Mouse (Mus musculus): ENCODE results near the gene Ankrd39. TPM values are rescaled to one million over a fixed set of nuclear protein-coding genes. Genes with fewer than 3 reads are reported as not detected.
A peak's percentile ranks its signal among the peaks of the same experiment; 100 is the strongest.

Ankrd39 gene
- 10 to 100 TPM; 11.9 to 15.8 TPM for total RNA-seq (2021)

GRCm38 (mm10) chr1:36546888-36547471, at the start of gene Ankrd39:
Ankrd39 (minus strand) TSS chr1:36547445.
- DNase-seq (ENCODE audit: low spot score in 2 of 2): peak; percentile 95 to 97
- intact Hi-C loops (cut with DNase I): loop anchor here (1.0 to 2.0 kb wide), 2 partner anchors 88 to 138 kb away; no protein-coding TSS in a partner anchor

DNA sequence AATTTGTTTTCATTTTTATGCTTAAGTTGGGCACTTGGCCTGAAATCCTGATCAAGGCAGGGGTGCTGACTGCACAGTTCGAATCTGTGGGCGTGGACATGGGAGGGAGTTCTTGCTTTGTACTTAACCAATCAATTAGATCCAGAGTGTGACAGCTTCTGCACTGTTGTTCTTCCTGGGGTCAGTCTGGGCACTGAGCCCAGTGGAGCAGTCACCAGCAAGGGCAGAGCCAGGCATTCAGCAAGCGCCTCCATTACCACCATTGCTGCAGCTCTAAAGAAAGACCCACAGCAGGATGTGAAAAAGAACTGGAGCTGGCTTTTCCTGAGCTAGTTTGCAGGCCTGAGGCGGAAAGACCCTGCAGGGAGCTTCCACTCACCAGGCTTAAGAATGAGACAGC, 48.9 kb upstream of the Ankrd39 start:
- DNase-seq (ENCODE audit: low spot score in 2 of 2): no peak
- intact Hi-C loops (cut with DNase I): no loop called here

DNA sequence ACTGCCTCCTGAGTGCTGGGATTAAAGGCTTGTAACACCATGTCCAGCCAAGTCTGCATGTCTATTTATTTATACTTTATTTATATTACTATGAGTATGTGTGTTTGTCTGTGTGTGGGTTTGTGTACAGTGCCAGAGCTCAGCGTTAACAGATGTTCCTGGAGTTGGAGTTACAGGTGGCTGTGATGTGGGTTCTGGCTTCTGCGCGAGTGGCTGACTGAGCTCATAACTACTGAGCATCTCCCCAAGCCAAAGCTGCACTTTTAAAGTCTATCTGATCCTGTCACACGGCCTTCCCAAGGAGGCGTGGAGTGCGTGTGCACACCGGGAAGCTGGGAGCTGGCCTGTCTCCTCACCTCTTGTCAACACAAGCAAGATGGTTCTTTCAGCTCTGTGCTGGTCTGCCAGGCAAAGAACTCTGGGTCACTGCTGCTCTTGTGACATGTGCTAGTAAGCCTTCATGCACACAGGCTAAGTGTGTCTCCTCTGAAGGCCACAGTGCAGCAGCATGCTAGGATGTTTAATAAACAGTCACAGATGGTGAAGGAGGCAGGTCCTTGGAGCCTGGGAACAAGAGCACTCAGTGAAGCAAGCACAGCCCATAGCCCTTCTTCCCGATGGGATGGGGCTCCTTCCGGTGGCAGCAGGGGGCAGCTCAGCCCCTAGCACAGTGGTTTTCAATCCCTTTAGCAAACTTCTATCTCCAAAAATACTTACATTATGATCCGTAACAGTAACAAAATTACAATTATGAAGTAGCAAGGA, 48.1 kb upstream of the Ankrd39 start:
- intact Hi-C loops (cut with DNase I): no loop called here
- no peak for DNase-seq (ENCODE audit: low spot score in 2 of 2)

DNA sequence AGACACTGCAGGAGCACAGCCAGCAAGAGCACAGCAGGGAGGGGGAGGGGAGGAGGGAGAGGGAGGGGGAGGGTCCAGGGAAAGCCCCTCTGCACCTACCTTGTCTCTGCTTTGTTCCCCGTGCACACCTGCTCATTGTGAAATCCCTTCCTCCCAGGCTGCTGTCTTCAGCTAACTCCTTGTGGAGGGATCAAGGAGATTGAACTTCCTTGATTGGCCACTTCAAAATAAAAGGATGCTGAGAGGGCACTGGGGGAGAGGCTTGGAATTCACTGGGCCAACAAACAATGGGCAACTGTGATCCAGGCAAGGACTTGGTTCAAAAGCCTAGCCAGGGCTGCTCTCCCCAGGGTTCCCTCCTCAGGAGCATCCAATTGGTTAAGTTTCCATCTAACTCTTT, 45.9 kb upstream of the Ankrd39 start:
- intact Hi-C loops (cut with DNase I): no loop called here
- DNase-seq (ENCODE audit: low spot score in 2 of 2): no peak

DNA sequence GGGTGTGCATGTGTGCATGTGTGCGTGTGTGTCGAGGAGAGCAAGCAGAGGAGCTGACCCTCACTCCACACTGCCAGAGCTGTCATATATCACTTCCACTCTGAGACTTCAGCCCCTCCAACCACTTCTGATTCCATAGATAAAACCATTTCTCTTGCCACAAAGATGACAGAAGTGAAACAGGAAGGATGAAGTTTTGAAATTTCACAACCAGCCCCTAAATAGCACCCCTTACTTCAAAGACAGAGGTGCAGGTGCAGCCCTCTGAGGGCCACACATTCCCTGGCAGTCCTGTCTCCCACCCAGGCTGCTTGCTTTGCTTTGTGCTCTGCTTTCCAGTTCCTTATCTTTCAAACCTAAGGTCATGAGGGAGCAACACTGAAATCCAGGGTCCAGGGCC, 44.2 kb upstream of the Ankrd39 start:
- DNase-seq (ENCODE audit: low spot score in 2 of 2): no peak
- intact Hi-C loops (cut with DNase I): no loop called here

GRCm38 (mm10) chr1:36590664-36591063, 43.4 kb upstream of the Ankrd39 start:
- no peak for DNase-seq (ENCODE audit: low spot score in 2 of 2)
- intact Hi-C loops (cut with DNase I): no loop called here

DNA sequence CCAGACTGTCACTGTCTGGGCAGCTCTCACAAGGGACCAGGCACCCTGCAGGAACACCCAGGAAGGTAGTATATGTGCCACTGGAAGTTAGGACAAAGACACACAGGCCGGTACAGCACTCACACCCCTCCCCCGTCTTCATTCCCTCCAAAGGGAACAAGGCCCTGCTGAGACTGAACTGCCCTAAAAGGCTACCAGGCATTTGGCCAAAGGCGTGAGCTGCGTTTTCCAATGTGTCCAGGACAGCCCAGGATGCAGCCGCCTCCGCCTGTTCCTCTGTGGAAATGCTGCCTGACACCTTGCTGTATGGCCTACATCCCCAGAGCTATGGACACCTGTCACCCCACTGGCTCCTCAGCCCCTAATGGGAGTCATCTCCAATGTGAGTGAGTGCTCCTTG, 42.2 kb upstream of the Ankrd39 start:
- DNase-seq (ENCODE audit: low spot score in 2 of 2): no peak
- intact Hi-C loops (cut with DNase I): no loop called here

DNA sequence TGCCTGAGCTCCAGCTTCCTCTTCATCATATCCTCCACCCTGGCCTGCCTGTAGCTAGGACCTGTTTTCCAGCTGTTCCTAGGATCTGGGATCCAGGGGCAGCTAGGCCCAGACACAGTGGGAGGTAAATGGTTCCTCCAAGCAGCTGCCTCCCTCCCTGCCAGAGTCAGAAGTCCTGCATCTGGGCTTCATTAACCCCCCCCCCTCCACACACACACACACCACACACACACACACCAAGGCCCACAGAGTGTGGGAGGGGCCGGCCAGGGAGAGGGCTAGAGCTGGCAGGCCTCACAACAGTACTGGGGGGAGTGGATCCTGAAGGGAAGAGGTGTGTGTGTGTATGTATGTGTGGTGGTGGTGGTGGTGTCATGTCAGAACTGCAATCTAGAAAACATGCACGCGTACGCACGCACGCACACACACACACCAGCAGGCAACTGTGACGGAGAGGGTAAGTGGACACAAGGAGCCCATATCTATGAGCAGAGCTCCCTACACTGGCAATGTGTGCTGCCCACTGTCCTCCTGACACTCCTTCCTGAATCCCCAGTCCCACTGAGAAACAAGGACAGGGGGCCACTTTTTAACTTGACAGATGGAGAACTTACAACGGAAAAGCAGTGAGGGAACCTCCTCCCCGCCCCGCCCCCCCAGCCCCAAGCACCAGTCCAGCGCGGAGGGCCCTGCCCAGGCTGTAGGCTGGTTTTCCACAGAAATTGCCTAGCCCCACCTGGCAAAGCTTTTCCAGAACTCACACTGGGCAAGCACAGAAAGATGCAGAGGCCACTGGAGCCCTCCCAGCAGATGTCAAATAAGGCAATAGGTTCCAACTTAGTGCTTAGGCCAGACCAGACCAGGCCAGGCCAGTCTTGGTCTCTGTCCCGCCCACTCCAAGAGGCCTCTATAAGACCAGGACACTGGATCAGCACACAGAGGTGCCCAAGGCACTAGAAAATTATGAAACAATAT, 41.5 kb upstream of the Ankrd39 start:
- intact Hi-C loops (cut with DNase I): no loop called here
- DNase-seq (ENCODE audit: low spot score in 2 of 2): no peak

DNA sequence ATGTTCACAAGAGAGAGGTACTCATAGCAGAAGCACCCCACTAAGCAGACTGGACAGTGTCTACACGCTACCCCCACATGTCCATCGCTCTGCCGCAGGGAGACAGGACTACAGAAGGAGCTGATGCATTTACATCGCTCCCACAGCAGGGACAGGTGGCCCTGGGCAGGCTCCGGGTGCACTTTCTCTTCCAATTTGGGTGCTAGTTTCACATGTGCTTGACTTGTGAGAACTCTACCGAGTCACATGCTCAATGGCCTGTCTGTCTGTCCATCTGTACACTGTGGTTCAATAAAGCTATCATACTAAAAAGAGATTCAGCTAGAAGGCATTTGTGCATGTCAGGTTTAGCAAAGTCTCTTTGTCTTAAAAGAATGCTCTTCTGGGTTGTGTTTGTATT, 40.6 kb upstream of the Ankrd39 start:
- intact Hi-C loops (cut with DNase I): no loop called here
- DNase-seq (ENCODE audit: low spot score in 2 of 2): no peak

- intact Hi-C loops (cut with DNase I): no loop called here
These were observed 39.0 kb upstream of the Ankrd39 start for GRCm38 (mm10) chr1:36586288-36586687.

DNA sequence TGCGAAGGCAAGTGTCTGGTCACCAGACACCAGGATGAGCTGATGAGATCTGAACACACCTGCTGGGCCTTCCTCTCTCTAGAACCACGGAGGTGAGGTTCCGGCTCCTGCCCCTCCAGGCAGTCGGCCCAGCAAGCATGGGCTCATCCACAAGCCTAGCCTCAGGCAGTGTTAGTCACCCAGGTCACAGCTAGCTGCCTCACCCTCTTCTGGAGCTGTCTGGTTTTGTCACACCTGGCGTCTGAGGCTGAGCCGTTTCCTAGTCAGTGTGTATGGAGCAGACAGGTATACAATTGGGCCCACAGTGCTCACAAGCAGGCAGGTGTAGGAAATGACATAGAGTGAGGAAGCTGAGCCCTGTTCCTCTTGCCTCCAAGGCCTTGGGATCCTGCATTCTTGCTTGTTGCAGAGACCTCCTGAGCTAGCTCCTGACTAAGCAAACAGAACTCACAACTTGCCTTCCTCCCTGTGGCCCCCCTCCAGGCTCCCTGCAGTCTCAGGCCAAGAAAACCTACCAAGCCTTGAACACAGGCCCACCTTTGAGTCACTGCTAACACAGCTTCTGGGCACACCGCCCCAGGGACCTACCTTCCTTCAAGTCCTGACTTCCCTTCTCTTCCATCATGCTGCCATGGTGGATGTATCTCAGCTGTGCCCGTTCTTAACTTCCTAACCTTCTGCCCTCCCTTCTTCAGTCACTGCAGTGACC, 36.3 kb upstream of the Ankrd39 start:
- intact Hi-C loops (cut with DNase I): no loop called here
- no peak for DNase-seq (ENCODE audit: low spot score in 2 of 2)

More at GRCm38 (mm10) chr1:36586288-36586687, 39.0 kb upstream of the Ankrd39 start:
- no peak for DNase-seq (ENCODE audit: low spot score in 2 of 2)

DNA sequence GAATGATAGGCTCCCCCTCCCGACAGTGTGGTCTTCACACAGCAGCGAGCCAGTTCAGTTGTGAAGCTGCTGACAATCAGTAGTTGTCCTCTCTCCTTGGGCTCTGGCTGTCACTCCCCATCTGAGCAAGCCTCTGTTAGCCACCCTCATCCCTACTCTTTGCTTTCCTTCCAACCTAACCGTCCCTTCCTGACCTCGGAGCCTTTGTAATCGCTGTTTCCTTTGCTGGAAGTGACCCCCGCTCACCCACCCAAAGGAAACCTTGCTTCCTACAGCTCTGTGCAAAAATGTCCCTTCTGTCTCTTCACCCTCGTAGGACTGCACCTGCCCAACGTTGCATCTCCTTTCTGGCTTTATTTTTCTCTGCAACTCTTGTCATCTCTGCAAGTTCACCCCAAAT, 35.0 kb upstream of the Ankrd39 start:
- intact Hi-C loops (cut with DNase I): no loop called here
- DNase-seq (ENCODE audit: low spot score in 2 of 2): no peak

DNA sequence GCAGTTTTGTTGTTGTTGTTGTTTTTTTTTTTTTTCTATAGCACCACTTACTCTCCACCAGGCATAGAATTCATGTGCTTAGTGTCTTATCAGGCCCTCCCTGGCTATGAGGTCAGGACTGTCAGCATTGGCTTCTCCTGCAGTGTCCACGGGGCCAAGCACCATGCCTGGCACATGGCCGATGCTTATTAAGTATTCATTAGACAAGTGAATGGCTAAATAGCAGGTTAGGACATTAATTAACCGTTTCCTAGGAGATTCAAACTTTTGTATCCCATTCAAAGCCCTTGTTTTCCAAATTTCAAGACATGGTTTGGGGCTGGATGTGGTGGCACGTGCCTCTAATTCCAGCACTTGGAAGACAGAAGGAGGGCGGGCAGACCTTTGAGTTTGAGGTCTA, 34.0 kb upstream of the Ankrd39 start:
- DNase-seq (ENCODE audit: low spot score in 2 of 2): no peak
- intact Hi-C loops (cut with DNase I): no loop called here

GRCm38 (mm10) chr1:36580384-36581207, 33.4 kb upstream of the Ankrd39 start:
- DNase-seq (ENCODE audit: low spot score in 2 of 2): peak; percentile 40 to 50
- intact Hi-C loops (cut with DNase I): no loop called here

GRCm38 (mm10) chr1:36579974-36580383, 32.7 kb upstream of the Ankrd39 start:
- no peak for DNase-seq (ENCODE audit: low spot score in 2 of 2)
- intact Hi-C loops (cut with DNase I): no loop called here

DNA sequence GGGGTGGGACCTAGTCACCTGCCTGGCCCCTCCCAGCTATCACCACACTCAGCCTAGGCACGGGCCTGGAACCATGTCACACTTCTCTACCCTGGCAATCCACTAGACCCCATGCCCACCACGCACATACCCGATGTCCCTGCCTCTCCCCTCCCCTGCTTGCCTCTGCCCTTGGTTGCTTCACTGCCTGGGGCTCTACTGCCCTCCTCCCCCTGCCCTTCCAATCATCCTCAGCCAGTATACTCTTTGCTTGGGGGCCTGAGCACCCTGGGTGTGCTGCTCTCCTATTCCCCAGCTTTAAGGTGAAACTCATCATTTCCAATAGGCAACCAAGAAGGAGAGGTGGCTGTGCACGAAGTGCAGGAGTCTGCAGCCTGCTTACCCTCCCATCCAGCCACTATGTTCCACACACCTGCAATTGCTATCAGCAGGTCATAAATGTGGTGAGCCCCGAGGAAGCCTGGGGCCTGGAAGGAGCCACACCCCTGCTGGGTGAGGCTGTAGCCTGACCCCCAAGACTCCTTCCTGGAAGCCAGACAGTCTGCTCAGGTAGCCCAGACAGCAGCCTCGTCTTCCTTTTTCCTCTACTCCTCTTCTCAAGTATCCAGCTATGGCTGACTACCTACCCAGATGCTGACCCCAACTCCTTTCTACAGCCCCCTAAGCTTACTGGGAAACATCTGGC, 29.9 kb upstream of the Ankrd39 start:
- DNase-seq (ENCODE audit: low spot score in 2 of 2): no peak

GRCm38 (mm10) chr1:36575347-36575746, 28.1 kb upstream of the Ankrd39 start:
- intact Hi-C loops (cut with DNase I): no loop called here

More for the DNA sequence above, 29.9 kb upstream of the Ankrd39 start:
- intact Hi-C loops (cut with DNase I): no loop called here

More at GRCm38 (mm10) chr1:36575347-36575746, 28.1 kb upstream of the Ankrd39 start:
- no peak for DNase-seq (ENCODE audit: low spot score in 2 of 2)
